Mouse (Mus musculus) limb, embryonic 15.5 days (tissue): ENCODE measurements around the gene Crabp2. TPM values are rescaled to one million over a fixed set of nuclear protein-coding genes. Genes with fewer than 3 reads are reported as not detected.

Experiments used
- ATAC-seq: fragments of 200-750 bp; cut with Nextera tagmentation; 2 replicates; pipeline ENCODE4 v1.8.0; 2017; ENCODE audit warnings: low read depth, moderate TSS enrichment; ENCODE audit not compliant: insufficient number of reproducible peaks, low FRiP score, low TSS enrichment
- H3K27ac ChIP-seq: fragments of 300-500 bp; sonication (generic); 2 replicates; pipeline ENCODE4 v1.5.1; 2015; ENCODE audit warnings: moderate library complexity, mild to moderate bottlenecking, inconsistent platforms
- H3K27me3 ChIP-seq: fragments of 300-500 bp; sonication (generic); 2 replicates; pipeline ENCODE4 v1.6.1; 2015; ENCODE audit warnings: inconsistent platforms
- H3K36me3 ChIP-seq: fragments of 300-500 bp; sonication (generic); 2 replicates; pipeline ENCODE4 v1.6.1; 2015; ENCODE audit warnings: inconsistent platforms
- H3K4me1 ChIP-seq: fragments of 300-500 bp; sonication (generic); 2 replicates; pipeline ENCODE4 v1.6.1; 2015; ENCODE audit warnings: inconsistent platforms
- H3K4me2 ChIP-seq: fragments of 300-500 bp; sonication (generic); 2 replicates; pipeline ENCODE4 v1.6.1; 2015; ENCODE audit warnings: mild to moderate bottlenecking, inconsistent platforms
- H3K4me3 ChIP-seq: fragments of 300-500 bp; sonication (generic); 2 replicates; pipeline ENCODE4 v1.5.1; 2015; ENCODE audit warnings: mild to moderate bottlenecking, inconsistent platforms
- H3K9ac ChIP-seq: fragments of 300-500 bp; sonication (generic); 2 replicates; pipeline ENCODE4 v1.6.1; 2015; ENCODE audit warnings: inconsistent platforms
- H3K9me3 ChIP-seq: fragments of 300-500 bp; sonication (generic); 2 replicates; pipeline ENCODE4 v1.6.1; 2016; ENCODE audit warnings: inconsistent platforms
- WGBS: fragments of 180-500 bp; shearing (Covaris S2); methylation state at CpG from one replicate; pipeline ENCODE4 v1.1.7; 2015; 5-methylcytosine and 5-hydroxymethylcytosine counted together
- polyA plus RNA-seq: library from polyadenylated mRNA; unstranded; fragments of >200 nt; fragmentation: Nextera tagmentation; extraction: Ambion mirVana; gene quantifications from 2 replicates; pipeline ENCODE4 v1.2.1, GENCODE M21; 2015

The Crabp2 gene
- polyA plus RNA-seq, 1 experiment from 2014 or later, result 274 TPM

DNA sequence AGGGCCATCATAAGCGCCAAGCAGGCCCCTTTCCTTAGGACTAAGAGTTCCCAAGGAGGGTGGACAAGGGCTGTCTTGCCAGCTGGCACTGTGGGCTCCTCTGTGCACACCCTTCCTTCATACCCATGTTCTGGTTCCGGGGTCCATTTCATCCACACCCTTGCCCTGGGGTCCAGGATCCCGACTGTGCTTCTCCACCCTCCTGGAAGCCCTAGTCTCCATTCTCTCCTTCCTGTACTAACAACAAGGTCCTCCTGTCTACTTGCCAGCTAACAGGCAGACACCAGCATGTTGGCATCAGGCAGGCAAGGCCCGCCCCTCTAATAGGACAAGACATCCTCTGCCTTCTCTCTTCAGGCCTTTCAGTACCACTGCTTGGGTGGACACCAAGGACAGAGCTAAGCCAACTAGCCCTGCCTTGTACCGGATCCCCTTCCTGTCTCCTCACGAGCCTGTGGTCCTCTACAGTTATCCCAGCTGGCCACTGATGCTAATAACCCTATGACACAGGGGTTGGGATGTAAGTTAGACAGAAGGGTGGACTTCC lies 32.8 kb downstream of the Crabp2 start:
- H3K9ac ChIP-seq, result no peak overlapping the region
- no peaks in the 10 kb centered on the region for H3K9me3 ChIP-seq
- H3K4me2 ChIP-seq, result no peak overlapping the region
- 0 out of 2 replicates have a peak overlapping the region, but pooled peaks have one; percentile 43 for H3K27ac ChIP-seq
- H3K4me1 ChIP-seq, result peaks cover 44% of the 10 kb centered on the region
- no peaks in the 10 kb centered on the region for H3K27me3 ChIP-seq
- WGBS, result 82% methylated on average over 6 of the region's 6 CpGs
- no peak overlapping the region for H3K4me3 ChIP-seq
- ATAC-seq, result no peak
- no peaks in the 10 kb centered on the region for H3K36me3 ChIP-seq

DNA sequence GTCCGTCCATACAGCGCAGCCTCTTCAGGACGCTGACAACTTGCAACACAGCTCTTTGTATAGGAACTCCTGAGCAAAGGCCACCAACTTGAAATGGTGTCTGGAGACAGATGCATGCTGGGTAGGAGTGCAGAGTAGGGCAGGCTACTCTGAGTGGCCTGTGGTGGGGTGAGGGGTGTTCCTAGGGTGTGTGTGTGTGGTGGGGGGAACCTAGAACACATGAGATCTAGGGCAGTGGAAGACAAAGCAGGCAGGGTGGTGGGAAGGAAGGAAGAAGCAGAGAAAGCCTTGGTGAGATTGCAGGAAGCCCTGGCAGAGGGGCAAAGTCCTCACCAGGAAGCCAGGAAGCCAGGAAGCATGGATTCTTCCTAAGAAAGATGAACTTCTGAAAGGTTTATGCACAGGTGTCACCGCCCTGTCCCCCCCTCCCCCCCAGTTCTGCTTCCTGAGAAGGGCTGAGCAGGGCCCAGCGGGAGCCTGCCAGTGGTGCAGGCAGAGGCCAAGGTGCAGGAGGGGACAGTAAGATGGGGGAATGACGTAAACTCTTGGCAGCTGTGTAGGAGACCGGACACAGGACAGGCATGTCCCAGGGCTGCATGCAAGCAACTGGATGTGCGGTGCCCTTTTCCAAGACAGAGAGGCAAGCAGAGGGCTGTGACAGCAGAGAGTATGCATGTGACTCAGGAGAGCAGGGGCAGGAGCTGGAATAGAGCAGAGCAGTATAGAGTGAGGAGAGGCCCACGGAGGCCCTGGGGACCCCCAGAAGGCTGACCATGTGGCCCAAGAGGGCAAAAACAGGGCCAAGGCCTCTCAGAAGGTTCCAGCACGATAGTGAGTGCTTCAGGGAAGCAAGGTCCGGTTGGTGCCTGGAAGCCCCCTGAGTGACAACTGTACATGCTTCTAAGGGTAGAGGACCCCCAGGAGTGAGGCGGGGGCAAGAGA lies 33.7 kb downstream of the Crabp2 start:
- Histone ChIP-seq H3K4me2 (peak overlapping the region; percentile 15; the same call in 1 of the 2 replicates), H3K27me3 (no peaks in the 10 kb centered on the region), H3K4me1 (peaks cover 53% of the 10 kb centered on the region), H3K27ac (peak overlapping the region; percentile 84), H3K36me3 (no peaks in the 10 kb centered on the region), H3K9ac (no peak overlapping the region), H3K4me3 (no peak overlapping the region), H3K9me3 (no peaks in the 10 kb centered on the region)
- WGBS, result 45% methylated on average over 12 of the region's 12 CpGs
- ATAC-seq, result peak; percentile 15; the same call in 1 of the 2 replicates

DNA sequence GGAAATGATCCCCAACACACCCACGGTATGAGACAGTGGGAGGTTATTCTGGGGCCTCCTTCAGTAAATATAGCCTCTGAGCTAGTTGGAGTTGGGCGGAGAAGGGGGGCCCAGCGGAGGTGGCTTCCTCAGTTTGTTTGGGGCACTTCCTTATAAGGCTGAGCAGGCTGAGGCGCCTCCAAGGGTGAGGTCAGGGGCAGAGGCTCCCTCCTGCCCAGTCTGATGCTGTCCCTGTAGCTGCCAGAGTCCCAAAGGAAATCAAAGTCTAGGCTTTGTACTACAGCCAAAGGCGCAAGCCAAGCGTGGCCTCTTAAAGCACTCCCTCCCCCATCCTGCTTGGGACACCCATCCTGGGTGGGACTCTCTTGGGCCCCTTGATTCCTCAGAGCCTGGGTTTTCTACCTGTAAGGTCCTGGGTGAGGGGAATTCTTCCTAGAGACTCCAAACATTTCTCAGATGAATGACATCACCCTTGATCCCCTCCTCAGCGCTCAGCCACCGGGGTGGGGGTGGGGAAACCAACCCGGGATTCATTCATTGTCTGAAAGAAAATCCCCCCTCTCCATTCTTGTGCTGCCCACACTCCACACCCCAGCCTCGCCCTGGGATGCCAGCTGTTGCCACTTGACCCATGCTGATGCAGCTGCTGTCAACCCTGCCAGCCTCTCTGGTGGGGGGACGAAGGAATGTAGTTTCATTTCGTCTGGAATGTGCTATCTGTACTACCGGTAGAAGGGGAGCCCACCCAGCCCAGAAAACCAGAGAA lies 34.6 kb downstream of the Crabp2 start:
- peak; percentile 56 for ATAC-seq
- Histone ChIP-seq H3K27me3 (peaks cover 5% of the 10 kb centered on the region), H3K4me1 (peaks cover 62% of the 10 kb centered on the region), H3K27ac (peak overlapping the region; percentile 84), H3K4me2 (peak overlapping the region; percentile 15), H3K36me3 (no peaks in the 10 kb centered on the region), H3K4me3 (no peak overlapping the region; the same call in 1 of the 2 replicates), H3K9ac (no peak overlapping the region), H3K9me3 (no peaks in the 10 kb centered on the region)
- WGBS, result 12% methylated on average over 13 of the region's 13 CpGs

DNA sequence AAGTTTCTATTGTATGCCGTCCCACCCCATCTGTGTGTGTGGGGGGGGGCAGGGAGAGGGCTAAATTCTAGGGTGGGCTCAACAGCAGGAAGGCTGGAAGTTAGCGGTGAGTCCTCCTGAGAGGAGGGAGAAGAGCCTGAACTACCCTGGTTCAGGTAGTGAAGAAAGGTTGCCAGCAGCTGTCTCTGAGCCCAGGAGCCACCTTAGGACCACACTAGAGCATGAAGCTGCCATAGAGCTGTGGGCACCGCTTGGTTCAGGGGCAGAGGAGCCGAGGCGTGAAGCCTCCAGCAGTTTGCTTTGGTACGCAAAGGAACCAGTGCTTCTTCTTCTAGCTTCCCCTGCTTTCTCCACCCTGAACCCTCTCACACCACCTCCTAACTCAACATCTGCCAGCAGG lies 35.2 kb downstream of the Crabp2 start:
- Histone ChIP-seq H3K4me1 (peaks cover 68% of the 10 kb centered on the region), H3K4me2 (peak overlapping the region; percentile 15; the same call in 1 of the 2 replicates), H3K36me3 (no peaks in the 10 kb centered on the region), H3K27ac (peak overlapping the region; percentile 84), H3K9ac (no peak overlapping the region), H3K27me3 (peaks cover 11% of the 10 kb centered on the region), H3K4me3 (no peak overlapping the region; the same call in 1 of the 2 replicates), H3K9me3 (no peaks in the 10 kb centered on the region)
- 41% methylated on average over 6 of the region's 6 CpGs for WGBS
- no peak for ATAC-seq

DNA sequence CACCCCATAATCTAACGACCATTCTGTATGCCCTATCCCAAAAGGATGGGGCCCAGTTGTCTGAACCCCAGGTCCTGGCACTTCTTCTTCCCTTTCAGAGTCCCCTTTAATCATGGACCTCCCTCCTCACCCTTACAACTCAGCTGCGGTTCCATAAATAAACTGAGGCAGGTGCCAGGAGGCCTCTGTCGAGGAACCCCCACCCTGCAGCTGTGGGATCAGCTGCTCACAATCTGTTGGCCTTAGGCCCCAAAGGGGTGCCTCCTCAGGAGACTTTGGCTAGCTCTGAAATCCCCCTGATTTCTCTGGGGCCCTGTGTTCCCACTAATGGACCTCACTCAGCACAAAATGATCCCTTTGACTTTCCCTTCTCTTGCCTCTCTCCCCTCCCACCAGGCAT lies 35.6 kb downstream of the Crabp2 start:
- WGBS, result 41% methylated on average over 3 of the region's 3 CpGs
- no peak overlapping the region for H3K9ac ChIP-seq
- peaks cover 16% of the 10 kb centered on the region for H3K27me3 ChIP-seq
- no peak overlapping the region for H3K4me3 ChIP-seq
- H3K4me1 ChIP-seq, result peaks cover 68% of the 10 kb centered on the region
- H3K36me3 ChIP-seq, result no peaks in the 10 kb centered on the region
- H3K27ac ChIP-seq, result peak overlapping the region; percentile 84; the same call in 1 of the 2 replicates
- H3K9me3 ChIP-seq, result no peaks in the 10 kb centered on the region
- ATAC-seq, result no peak
- no peak overlapping the region for H3K4me2 ChIP-seq

DNA sequence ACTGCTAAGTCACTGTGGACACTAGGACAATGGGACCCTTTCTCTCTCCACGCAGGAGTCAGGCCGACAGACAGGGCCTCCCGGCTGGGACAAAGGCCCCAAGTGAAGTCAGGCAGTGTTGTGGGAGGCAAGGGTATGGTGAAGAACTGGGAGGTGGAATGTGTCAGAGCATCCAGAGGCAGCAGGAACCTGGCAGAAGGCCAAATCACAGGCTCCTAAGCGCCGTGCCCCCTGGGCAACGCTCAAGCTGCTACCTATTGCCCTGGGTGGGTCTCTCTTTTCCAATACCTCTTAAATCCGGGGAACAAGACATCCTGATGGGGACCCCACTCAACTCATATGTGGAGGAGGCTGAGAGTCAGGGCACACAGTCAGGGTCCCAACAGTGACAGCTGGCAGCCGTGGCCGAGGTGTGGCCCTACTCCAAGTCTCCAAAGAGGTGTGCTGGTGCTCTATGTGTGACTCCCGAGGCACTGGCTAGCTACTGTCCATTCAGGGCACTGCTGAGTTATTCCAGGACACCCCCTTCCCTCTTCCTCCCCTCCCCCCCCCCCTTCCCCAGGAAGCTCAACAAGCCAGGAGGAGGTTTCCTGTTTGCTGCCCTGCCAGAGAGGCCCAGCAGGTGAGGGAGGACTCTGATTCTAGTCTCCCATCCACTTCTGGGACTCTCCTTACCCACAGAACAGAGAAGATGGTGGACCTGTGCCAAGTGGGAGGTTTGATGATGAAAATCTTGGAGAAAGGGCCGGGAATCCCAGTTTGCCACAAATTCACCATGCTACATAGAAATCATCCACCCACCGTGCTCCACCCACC lies 37.2 kb downstream of the Crabp2 start:
- Histone ChIP-seq H3K4me2 (no peak overlapping the region), H3K36me3 (no peaks in the 10 kb centered on the region), H3K9ac (no peak overlapping the region), H3K4me3 (no peak overlapping the region), H3K9me3 (no peaks in the 10 kb centered on the region), H3K27ac (peak overlapping the region; percentile 61; the same call in 1 of the 2 replicates), H3K4me1 (peaks cover 68% of the 10 kb centered on the region), H3K27me3 (peaks cover 32% of the 10 kb centered on the region)
- 38% methylated on average over 12 of the region's 12 CpGs for WGBS
- no peak for ATAC-seq

DNA sequence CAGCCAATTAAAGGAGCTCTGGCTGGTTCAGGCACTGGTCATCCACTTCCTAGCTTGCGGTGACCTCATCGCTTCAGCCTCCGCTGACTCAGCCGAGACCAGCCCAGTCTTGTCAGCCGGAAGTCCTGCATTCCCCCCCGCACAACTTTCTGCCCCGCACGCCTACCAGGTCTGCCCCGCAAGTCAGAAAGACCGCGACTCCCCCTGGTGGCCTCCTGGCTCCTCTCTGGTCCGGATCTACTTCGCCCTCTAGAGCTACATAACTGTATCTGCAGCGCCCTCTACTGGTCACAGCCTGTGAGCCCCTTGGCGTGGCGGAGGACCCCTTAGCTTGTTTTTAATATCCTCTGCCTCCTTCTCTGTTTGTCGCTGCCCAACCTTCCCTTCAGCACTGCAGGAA lies 38.4 kb downstream of the Crabp2 start:
- Histone ChIP-seq H3K27ac (peak overlapping the region; percentile 33; the same call in 1 of the 2 replicates), H3K4me3 (peak overlapping the region; percentile 41), H3K4me2 (peak overlapping the region; percentile 84), H3K27me3 (peaks cover 41% of the 10 kb centered on the region), H3K4me1 (peaks cover 61% of the 10 kb centered on the region), H3K36me3 (no peaks in the 10 kb centered on the region), H3K9ac (peak overlapping the region; percentile 35; the same call in 1 of the 2 replicates), H3K9me3 (no peaks in the 10 kb centered on the region)
- ATAC-seq, result peak; percentile 69
- WGBS, result under 1% methylated on average over 17 of the region's 17 CpGs

DNA sequence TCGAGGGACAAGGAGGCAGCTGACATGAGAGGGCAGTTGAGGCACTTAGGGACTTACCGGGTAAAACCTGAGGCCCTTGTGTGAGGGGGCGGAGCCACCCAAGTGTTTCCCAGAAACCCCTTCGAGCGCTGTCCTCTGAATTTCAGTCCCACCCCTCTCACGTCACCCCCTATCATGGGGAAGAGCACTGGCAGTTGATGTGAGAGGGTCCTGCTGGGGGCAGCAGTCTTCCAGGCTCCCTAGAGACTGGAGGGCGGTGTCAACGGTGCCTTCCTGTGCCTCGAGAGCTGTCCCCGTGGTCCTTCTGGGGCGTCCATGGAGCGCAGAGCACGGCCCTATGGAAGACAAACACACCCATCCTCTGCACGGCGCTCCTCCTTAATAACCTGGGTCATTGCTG lies 39.2 kb downstream of the Crabp2 start:
- peaks cover 49% of the 10 kb centered on the region for H3K27me3 ChIP-seq

DNA sequence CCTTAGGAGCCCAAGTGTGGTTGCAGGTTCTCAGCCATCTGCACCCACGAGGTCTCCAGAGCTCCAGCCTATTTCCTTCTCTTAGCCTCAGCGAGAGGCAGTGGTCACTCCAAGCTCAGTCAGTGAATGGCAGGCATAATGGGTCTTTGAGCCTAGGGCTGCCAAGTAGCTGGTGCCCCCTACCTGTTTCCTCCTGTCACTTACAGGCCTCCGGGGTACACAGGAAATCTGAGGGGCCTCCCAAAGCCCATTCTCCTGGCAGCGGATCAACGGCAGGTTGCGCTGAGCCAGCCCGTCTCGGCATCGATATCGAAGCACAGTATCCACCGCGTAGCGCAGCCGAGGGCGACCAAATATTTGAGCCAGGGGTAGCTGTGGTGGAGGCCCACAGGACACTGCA lies 39.6 kb downstream of the Crabp2 start:
- Histone ChIP-seq H3K36me3 (no peaks in the 10 kb centered on the region), H3K4me1 (peaks cover 49% of the 10 kb centered on the region), H3K27ac (no peak overlapping the region), H3K27me3 (peaks cover 53% of the 10 kb centered on the region), H3K9me3 (no peaks in the 10 kb centered on the region), H3K4me2 (peak overlapping the region; percentile 84), H3K4me3 (peak overlapping the region; percentile 41), H3K9ac (0 out of 2 replicates have a peak overlapping the region, but pooled peaks have one; percentile 35)
- WGBS, result 4% methylated on average over 15 of the region's 15 CpGs
- no peak for ATAC-seq

More for the DNA sequence above, 39.2 kb downstream of the Crabp2 start:
- no peaks in the 10 kb centered on the region for H3K36me3 ChIP-seq
- peak overlapping the region; percentile 35; the same call in 1 of the 2 replicates for H3K9ac ChIP-seq
- no peaks in the 10 kb centered on the region for H3K9me3 ChIP-seq
- ATAC-seq, result no peak
- peak overlapping the region; percentile 41 for H3K4me3 ChIP-seq
- peak overlapping the region; percentile 84 for H3K4me2 ChIP-seq
- peaks cover 53% of the 10 kb centered on the region for H3K4me1 ChIP-seq
- peak overlapping the region; percentile 33; the same call in 1 of the 2 replicates for H3K27ac ChIP-seq
- WGBS, result under 1% methylated on average over 15 of the region's 15 CpGs

DNA sequence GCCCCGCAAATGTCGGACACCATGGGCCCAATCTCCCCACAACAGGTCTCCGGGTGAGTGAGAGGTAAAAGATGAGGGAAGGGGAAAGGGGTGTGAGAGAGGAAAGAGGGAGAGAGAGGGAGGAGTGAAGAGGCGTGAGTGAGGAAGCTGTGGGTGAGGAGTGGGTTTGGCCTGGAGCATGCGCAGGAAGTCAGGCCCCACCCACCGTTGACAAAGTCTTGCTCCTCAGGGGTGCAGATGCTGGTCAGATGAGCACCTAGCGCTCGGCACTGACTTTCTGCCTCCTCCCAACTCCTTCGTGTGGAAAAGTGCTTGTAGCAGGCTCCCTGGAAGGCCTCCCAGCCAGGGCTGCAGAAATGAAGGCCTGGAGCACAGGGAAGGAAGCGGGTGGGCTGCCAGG lies 41.5 kb downstream of the Crabp2 start:
- peaks cover 33% of the 10 kb centered on the region for H3K4me1 ChIP-seq
- no peaks in the 10 kb centered on the region for H3K9me3 ChIP-seq
- peaks cover 72% of the 10 kb centered on the region for H3K27me3 ChIP-seq
- no peak for ATAC-seq
- no peak overlapping the region for H3K9ac ChIP-seq
- no peaks in the 10 kb centered on the region for H3K36me3 ChIP-seq
- no peak overlapping the region for H3K27ac ChIP-seq
- H3K4me3 ChIP-seq, result no peak overlapping the region
- no peak overlapping the region for H3K4me2 ChIP-seq
- WGBS, result 19% methylated on average over 10 of the region's 10 CpGs

DNA sequence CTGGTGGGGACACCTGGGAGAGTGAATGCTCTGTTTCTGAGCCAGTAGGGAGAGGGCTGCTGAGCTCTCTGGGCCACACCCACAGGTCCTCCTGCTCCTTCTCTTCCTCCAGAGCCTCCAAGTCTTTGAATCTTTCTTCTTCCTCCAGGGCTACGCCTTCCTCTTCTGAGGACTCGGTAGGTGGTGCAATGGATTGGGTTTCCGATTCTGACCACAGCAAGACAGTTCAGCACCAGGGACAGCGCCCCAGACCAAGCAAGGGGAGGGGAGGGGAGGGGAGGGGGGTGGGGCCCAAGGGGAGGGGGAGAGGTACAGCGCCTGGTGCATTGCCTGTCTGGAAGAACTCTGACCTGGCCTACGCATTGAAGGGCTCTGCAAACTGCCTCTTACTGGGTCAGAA lies 45.0 kb downstream of the Crabp2 start:
- no peak overlapping the region for H3K4me3 ChIP-seq
- no peaks in the 10 kb centered on the region for H3K36me3 ChIP-seq
- no peak for ATAC-seq
- H3K4me2 ChIP-seq, result no peak overlapping the region
- WGBS, result 2% methylated on average over 5 of the region's 6 CpGs
- H3K27me3 ChIP-seq, result peaks cover 98% of the 10 kb centered on the region
- H3K9me3 ChIP-seq, result no peaks in the 10 kb centered on the region
- no peak overlapping the region for H3K27ac ChIP-seq
- H3K4me1 ChIP-seq, result peaks cover 13% of the 10 kb centered on the region
- no peak overlapping the region for H3K9ac ChIP-seq
